Mouse (Mus musculus): Measurements from ENCODE around the gene B3galnt2. TPM values are rescaled to one million over a fixed set of nuclear protein-coding genes. Genes with fewer than 3 reads are reported as not detected.
A peak's percentile ranks its signal among the peaks of the same experiment; 100 is the strongest.

Gene B3galnt2
- polyA plus RNA-seq (2016; fragmentation: Nextera tagmentation; extraction: Ambion mirVana), result 55.0 and 58.3 TPM in 2 replicates

- H3K9me3 ChIP-seq (replicated peaks), result no peaks in the 10 kb centered on the region
- peaks cover 15% of the 10 kb centered on the region; the same call in 1 of the 2 replicates for H3K4me1 ChIP-seq
- peaks cover 12% of the 10 kb centered on the region for H3K36me3 ChIP-seq
- no peaks in the 10 kb centered on the region for H3K27me3 ChIP-seq (ENCODE audit: low read depth, poor library complexity, severe bottlenecking)
- under 1% methylated on average over 75 of the region's 78 CpGs for WGBS
- DNase-seq (ENCODE audit: low spot score), result peak; percentile 93
- H3K27ac ChIP-seq, result peak within 1 kb of the TSS; percentile 90
- H3K4me3 ChIP-seq, result peak within 1 kb of the TSS; percentile 87
Observed at GRCm38 (mm10) chr13:13953874-13954832, at the start of gene B3galnt2. Gene B3galnt2, plus strand, starts transcription at chr13:13954469.

- Histone ChIP-seq H3K9me3 (replicated peaks) (no peaks in the 10 kb centered on the region), H3K36me3 (no peaks in the 10 kb centered on the region), H3K4me1 (no peaks in the 10 kb centered on the region), H3K27me3 (ENCODE audit: low read depth, poor library complexity, severe bottlenecking) (no peaks in the 10 kb centered on the region), H3K4me3 (no peak overlapping the region), H3K27ac (no peak overlapping the region)
- DNase-seq (ENCODE audit: low spot score), result no peak
- 39% methylated on average over 2 of the region's 2 CpGs for WGBS
Observed at GRCm38 (mm10) chr13:13911341-13911740, 42.9 kb upstream of the B3galnt2 start.

- H3K27ac ChIP-seq, result no peak overlapping the region
- no peaks in the 10 kb centered on the region for H3K36me3 ChIP-seq
- H3K27me3 ChIP-seq (ENCODE audit: low read depth, poor library complexity, severe bottlenecking), result no peaks in the 10 kb centered on the region
- H3K4me3 ChIP-seq, result no peak overlapping the region
- no peaks in the 10 kb centered on the region for H3K4me1 ChIP-seq
- H3K9me3 ChIP-seq (replicated peaks), result no peaks in the 10 kb centered on the region
- no peak for DNase-seq (ENCODE audit: low spot score)
- 95% methylated on average over 3 of the region's 3 CpGs for WGBS
Observed at GRCm38 (mm10) chr13:13919396-13919795, 34.9 kb upstream of the B3galnt2 start.

- Histone ChIP-seq H3K27me3 (ENCODE audit: low read depth, poor library complexity, severe bottlenecking) (no peaks in the 10 kb centered on the region), H3K4me3 (no peak overlapping the region), H3K27ac (no peak overlapping the region), H3K4me1 (no peaks in the 10 kb centered on the region), H3K9me3 (replicated peaks) (no peaks in the 10 kb centered on the region), H3K36me3 (no peaks in the 10 kb centered on the region)
- no peak for DNase-seq (ENCODE audit: low spot score)
Observed at GRCm38 (mm10) chr13:13922526-13922925, 31.7 kb upstream of the B3galnt2 start.

- WGBS, result 82% methylated on average over 2 of the region's 2 CpGs
- H3K4me1 ChIP-seq, result no peaks in the 10 kb centered on the region
- no peak for DNase-seq (ENCODE audit: low spot score)
- H3K4me3 ChIP-seq, result no peak overlapping the region
- no peaks in the 10 kb centered on the region for H3K9me3 ChIP-seq (replicated peaks)
- H3K27me3 ChIP-seq (ENCODE audit: low read depth, poor library complexity, severe bottlenecking), result no peaks in the 10 kb centered on the region
- H3K27ac ChIP-seq, result no peak overlapping the region
- H3K36me3 ChIP-seq, result no peaks in the 10 kb centered on the region
Observed at GRCm38 (mm10) chr13:13929982-13930381, 24.3 kb upstream of the B3galnt2 start.

- H3K4me3 ChIP-seq, result peak overlapping the region; percentile 87
- peaks cover 15% of the 10 kb centered on the region; the same call in 1 of the 2 replicates for H3K4me1 ChIP-seq
- no peaks in the 10 kb centered on the region for H3K9me3 ChIP-seq (replicated peaks)
- H3K27me3 ChIP-seq (ENCODE audit: low read depth, poor library complexity, severe bottlenecking), result no peaks in the 10 kb centered on the region
- DNase-seq (ENCODE audit: low spot score), result no peak
- 1% methylated on average over 29 of the region's 29 CpGs for WGBS
- H3K36me3 ChIP-seq, result peaks cover 20% of the 10 kb centered on the region
- peak overlapping the region; percentile 90 for H3K27ac ChIP-seq
Observed at GRCm38 (mm10) chr13:13954931-13955330, 662 bp downstream of the B3galnt2 start.

- no peaks in the 10 kb centered on the region for H3K9me3 ChIP-seq (replicated peaks)
- peaks cover 15% of the 10 kb centered on the region; the same call in 1 of the 2 replicates for H3K4me1 ChIP-seq
- no peak overlapping the region for H3K4me3 ChIP-seq
- H3K27me3 ChIP-seq (ENCODE audit: low read depth, poor library complexity, severe bottlenecking), result no peaks in the 10 kb centered on the region
- no peak for DNase-seq (ENCODE audit: low spot score)
- H3K36me3 ChIP-seq, result peaks cover 24% of the 10 kb centered on the region
- H3K27ac ChIP-seq, result no peak overlapping the region
- WGBS, result 92% methylated on average over 4 of the region's 4 CpGs
Observed at GRCm38 (mm10) chr13:13956686-13957085, 2.4 kb downstream of the B3galnt2 start.

GRCm38 (mm10) chr13:13960211-13960610 is 5.9 kb downstream of the B3galnt2 start:
- no peak overlapping the region for H3K27ac ChIP-seq
- no peak overlapping the region for H3K4me3 ChIP-seq
- H3K9me3 ChIP-seq (replicated peaks), result no peaks in the 10 kb centered on the region
- H3K27me3 ChIP-seq (ENCODE audit: low read depth, poor library complexity, severe bottlenecking), result no peaks in the 10 kb centered on the region
- peaks cover 35% of the 10 kb centered on the region for H3K36me3 ChIP-seq
- 0 out of 2 replicates have a peak, but pooled peaks cover 10% of the 10 kb centered on the region for H3K4me1 ChIP-seq
- DNase-seq (ENCODE audit: low spot score), result no peak
- WGBS, result 93% methylated on average over 4 of the region's 4 CpGs

GRCm38 (mm10) chr13:13961046-13961445 is 6.8 kb downstream of the B3galnt2 start:
- no peaks in the 10 kb centered on the region for H3K9me3 ChIP-seq (replicated peaks)
- H3K36me3 ChIP-seq, result peaks cover 41% of the 10 kb centered on the region
- 0 out of 2 replicates have a peak, but pooled peaks cover 3% of the 10 kb centered on the region for H3K4me1 ChIP-seq
- H3K4me3 ChIP-seq, result no peak overlapping the region
- no peak for DNase-seq (ENCODE audit: low spot score)
- WGBS, result 91% methylated on average over 4 of the region's 4 CpGs
- H3K27ac ChIP-seq, result no peak overlapping the region
- no peaks in the 10 kb centered on the region for H3K27me3 ChIP-seq (ENCODE audit: low read depth, poor library complexity, severe bottlenecking)

- no peak for DNase-seq (ENCODE audit: low spot score)
- Histone ChIP-seq H3K4me3 (no peak overlapping the region), H3K36me3 (peaks cover 45% of the 10 kb centered on the region), H3K9me3 (replicated peaks) (no peaks in the 10 kb centered on the region), H3K4me1 (no peaks in the 10 kb centered on the region), H3K27ac (no peak overlapping the region), H3K27me3 (ENCODE audit: low read depth, poor library complexity, severe bottlenecking) (no peaks in the 10 kb centered on the region)
- 74% methylated on average over 19 of the region's 19 CpGs for WGBS
Observed at GRCm38 (mm10) chr13:13965388-13965964, 11.2 kb downstream of the B3galnt2 start.

- 92% methylated on average over 4 of the region's 4 CpGs for WGBS
- DNase-seq (ENCODE audit: low spot score), result no peak
- no peak overlapping the region for H3K4me3 ChIP-seq
- no peaks in the 10 kb centered on the region for H3K9me3 ChIP-seq (replicated peaks)
- H3K27ac ChIP-seq, result no peak overlapping the region
- no peaks in the 10 kb centered on the region for H3K27me3 ChIP-seq (ENCODE audit: low read depth, poor library complexity, severe bottlenecking)
- no peaks in the 10 kb centered on the region for H3K4me1 ChIP-seq
- peaks cover 47% of the 10 kb centered on the region for H3K36me3 ChIP-seq
Observed at GRCm38 (mm10) chr13:13966172-13966571, 11.9 kb downstream of the B3galnt2 start.

- DNase-seq (ENCODE audit: low spot score), result no peak
- no peaks in the 10 kb centered on the region for H3K4me1 ChIP-seq
- WGBS, result 87% methylated on average over 4 of the region's 4 CpGs
- H3K27me3 ChIP-seq (ENCODE audit: low read depth, poor library complexity, severe bottlenecking), result no peaks in the 10 kb centered on the region
- no peak overlapping the region for H3K4me3 ChIP-seq
- peaks cover 57% of the 10 kb centered on the region for H3K36me3 ChIP-seq
- no peaks in the 10 kb centered on the region for H3K9me3 ChIP-seq (replicated peaks)
- H3K27ac ChIP-seq, result no peak overlapping the region
Observed at GRCm38 (mm10) chr13:13968629-13969111, 14.4 kb downstream of the B3galnt2 start.

GRCm38 (mm10) chr13:13969796-13970195 is 15.5 kb downstream of the B3galnt2 start:
- H3K36me3 ChIP-seq, result peaks cover 54% of the 10 kb centered on the region
- H3K9me3 ChIP-seq (replicated peaks), result no peaks in the 10 kb centered on the region
- no peak for DNase-seq (ENCODE audit: low spot score)
- no peaks in the 10 kb centered on the region for H3K27me3 ChIP-seq (ENCODE audit: low read depth, poor library complexity, severe bottlenecking)
- WGBS, result 87% methylated on average over 1 of the region's 1 CpGs
- H3K27ac ChIP-seq, result no peak overlapping the region
- H3K4me1 ChIP-seq, result no peaks in the 10 kb centered on the region
- H3K4me3 ChIP-seq, result no peak overlapping the region

Data from limb, embryonic 10.5 days (tissue).